Mouse (Mus musculus) lung, postnatal 0 days (tissue): Measurements from ENCODE around the gene Prlhr.

ENCODE experiments used
- CTCF ChIP-seq: IDR thresholded peaks from 2 replicates; pipeline ENCODE4 v1.5.1; 2016; ENCODE audit warnings: antibody characterized with exemption, mild to moderate bottlenecking
- EP300 ChIP-seq: IDR thresholded peaks from 2 replicates; pipeline ENCODE4 v1.6.1; 2016; ENCODE audit warnings: antibody characterized with exemption, mild to moderate bottlenecking, control low read depth

DNA sequence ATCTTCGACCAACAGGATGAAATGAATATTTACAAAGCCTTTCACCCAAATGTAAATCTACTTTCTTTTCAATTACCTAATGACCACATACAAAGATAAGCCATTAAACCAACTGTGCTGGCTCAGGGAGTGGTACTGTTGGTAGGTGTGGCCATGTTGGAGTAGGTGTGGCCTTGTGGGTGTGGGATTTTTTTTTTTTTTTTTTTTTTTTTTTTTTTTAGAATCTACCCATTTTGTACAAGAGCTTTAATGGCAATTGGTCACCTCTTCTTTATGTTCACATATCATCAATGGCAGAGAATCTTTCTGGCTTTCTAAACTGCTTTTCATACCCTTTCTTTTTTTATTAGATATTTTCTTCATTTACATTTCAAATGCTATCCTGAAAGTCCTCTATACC is 12.3 kb downstream of the Prlhr start:
- TF ChIP-seq CTCF = no peak
- no peak for TF ChIP-seq EP300
